Mouse (Mus musculus) stomach, postnatal 0 days (tissue): ENCODE results near the gene Rfx8.

ENCODE experiments used
- CTCF ChIP-seq: IDR thresholded peaks from 2 replicates; pipeline ENCODE4 v1.5.1; 2016; ENCODE audit warnings: antibody characterized with exemption, low read depth, mild to moderate bottlenecking, moderate library complexity
- EP300 ChIP-seq: optimal IDR thresholded peaks from 2 replicates; pipeline ENCODE3; 2016; ENCODE audit warnings: antibody characterized with exemption

GRCm38 (mm10) chr1:39636660-39637059, 84.1 kb downstream of the Rfx8 start:
- no peak for TF ChIP-seq CTCF
- TF ChIP-seq EP300, result no peak
